Mouse (Mus musculus): ENCODE results near the gene Dnajc4.

Gene Dnajc4

GRCm38 (mm10) chr19:6948186-6948585, 44.2 kb downstream of the Dnajc4 start:
- DNase-seq (ENCODE audit: low spot score in 2 of 2): no peak

GRCm38 (mm10) chr19:6947742-6948141, 44.6 kb downstream of the Dnajc4 start:
- DNase-seq (ENCODE audit: low spot score in 2 of 2): no peak

- DNase-seq (ENCODE audit: low spot score in 2 of 2): no peak
These were observed 48.7 kb downstream of the Dnajc4 start for GRCm38 (mm10) chr19:6943709-6944108.

- no peak for DNase-seq (ENCODE audit: low spot score in 2 of 2)
These were observed 49.6 kb downstream of the Dnajc4 start for GRCm38 (mm10) chr19:6942764-6943163.

GRCm38 (mm10) chr19:6942249-6942691, 50.1 kb downstream of the Dnajc4 start, which contains the start of gene Gpr137:
Gene Gpr137, minus strand, starts transcription at chr19:6942480.
- peak; percentile 89 to 92 for DNase-seq (ENCODE audit: low spot score in 2 of 2)

GRCm38 (mm10) chr19:6941372-6942248, 50.8 kb downstream of the Dnajc4 start, which contains the start of gene Bad:
Gene Bad, plus strand, starts transcription at chr19:6941861.
- peak; percentile 82 to 89 for DNase-seq (ENCODE audit: low spot score in 2 of 2)

GRCm38 (mm10) chr19:6940396-6941351, 51.7 kb downstream of the Dnajc4 start:
- no peak for DNase-seq (ENCODE audit: low spot score in 2 of 2)

- DNase-seq (ENCODE audit: low spot score in 2 of 2): no peak
These were observed 53.0 kb downstream of the Dnajc4 start for GRCm38 (mm10) chr19:6939106-6940002.
